Mouse (Mus musculus) gastrocnemius, adult 2 months (tissue): ENCODE data around the gene Atp2c2. TPM values are rescaled to one million over a fixed set of nuclear protein-coding genes. Genes with fewer than 3 reads are reported as not detected.
A peak's percentile ranks its signal among the peaks of the same experiment; 100 is the strongest.

ENCODE experiments used
- DNase-seq: peaks from one replicate; pipeline ENCODE4 v3.0.0; 2022
- H3K27ac ChIP-seq: fragments of 200-600 bp; 2 replicates; pipeline ENCODE4 v1.8.1; 2022; ENCODE audit warnings: mild to moderate bottlenecking
- H3K4me3 ChIP-seq: fragments of 200-600 bp; 2 replicates; pipeline ENCODE4 v1.8.1; 2022; ENCODE audit warnings: mild to moderate bottlenecking, moderate library complexity
- CTCF ChIP-seq: fragments of 200-600 bp; IDR thresholded peaks from 2 replicates; pipeline ENCODE4 v1.8.1; 2022; ENCODE audit warnings: antibody characterized with exemption, mild to moderate bottlenecking, moderate library complexity
- intact Hi-C: fragments of 180-260 bp; cut with DNase I; formaldehyde crosslinking; loops from one replicate; pipeline ENCODE4 v1.15.1; 2025
- total RNA-seq, 2 experiments: library from RNA; stranded (reverse); gene quantifications; 2 replicates each; pipeline ENCODE4 v1.2.3; 2021

Gene Atp2c2
- total RNA-seq, 2 experiments from 2014 or later: 0.08 to 0.10 TPM

GRCm38 (mm10) chr8:119762226-119763220 is 62.7 kb downstream of the Atp2c2 start:
- Histone ChIP-seq H3K4me3 (no peak overlapping the region), H3K27ac (no peak overlapping the region)
- DNase-seq: no peak
- intact Hi-C loops: no loop called here
- no peak for TF ChIP-seq CTCF

- TF ChIP-seq CTCF: no peak
- Histone ChIP-seq H3K27ac (no peak overlapping the region), H3K4me3 (no peak overlapping the region)
- intact Hi-C loops: no loop called here
- no peak for DNase-seq
Measured at GRCm38 (mm10) chr8:119765311-119765710, 65.5 kb downstream of the Atp2c2 start.

- no peak for DNase-seq
- intact Hi-C loops: no loop called here
- H3K4me3 ChIP-seq: no peak overlapping the region
- TF ChIP-seq CTCF: no peak
- no peak overlapping the region for H3K27ac ChIP-seq
Measured at GRCm38 (mm10) chr8:119765761-119766444, 66.1 kb downstream of the Atp2c2 start.

GRCm38 (mm10) chr8:119776668-119777245 is 76.9 kb downstream of the Atp2c2 start:
- intact Hi-C loops: no loop called here
- no peak overlapping the region for H3K4me3 ChIP-seq

GRCm38 (mm10) chr8:119777765-119778164 is 78.0 kb downstream of the Atp2c2 start:
- intact Hi-C loops: no loop called here
- TF ChIP-seq CTCF: no peak
- H3K4me3 ChIP-seq: peak overlapping the region; percentile 74
- peak overlapping the region; percentile 91 for H3K27ac ChIP-seq
- DNase-seq: peak; percentile 59

More at GRCm38 (mm10) chr8:119776668-119777245, 76.9 kb downstream of the Atp2c2 start:
- DNase-seq: no peak
- no peak overlapping the region for H3K27ac ChIP-seq
- TF ChIP-seq CTCF: no peak

GRCm38 (mm10) chr8:119778263-119778662 is 78.5 kb downstream of the Atp2c2 start, which contains the start of gene Tldc1:
Gene Tldc1, minus strand, starts transcription at chr8:119778416.
- H3K27ac ChIP-seq: peak within 1 kb of the TSS; percentile 91
- intact Hi-C loops: no loop called here
- no peak for TF ChIP-seq CTCF

GRCm38 (mm10) chr8:119779013-119779737 is 79.4 kb downstream of the Atp2c2 start:
- DNase-seq: peak; percentile 84
- TF ChIP-seq CTCF: peak; percentile 89
- intact Hi-C loops: loop anchor here (1.0 kb wide), 2 partner anchors 80 to 93 kb away; no protein-coding TSS in a partner anchor
- Histone ChIP-seq H3K27ac (peak overlapping the region; percentile 91), H3K4me3 (peak overlapping the region; percentile 74)

More at GRCm38 (mm10) chr8:119778263-119778662, 78.5 kb downstream of the Atp2c2 start, which contains the start of gene Tldc1:
- peak within 1 kb of the TSS; percentile 74 for H3K4me3 ChIP-seq
- peak; percentile 100 for DNase-seq

GRCm38 (mm10) chr8:119780402-119781049 is 80.7 kb downstream of the Atp2c2 start:
- intact Hi-C loops: loop anchor here (5.0 kb wide), 1 partner anchor 147 kb away; no protein-coding TSS in a partner anchor
- no peak overlapping the region for H3K27ac ChIP-seq
- TF ChIP-seq CTCF: no peak
- no peak overlapping the region for H3K4me3 ChIP-seq
- no peak for DNase-seq

GRCm38 (mm10) chr8:119781086-119781840 is 81.5 kb downstream of the Atp2c2 start:
- no peak for TF ChIP-seq CTCF
- DNase-seq: no peak
- intact Hi-C loops: loop anchor here (5.0 kb wide), 1 partner anchor 146 kb away; no protein-coding TSS in a partner anchor

GRCm38 (mm10) chr8:119782715-119783114 is 82.9 kb downstream of the Atp2c2 start:
- DNase-seq: peak; percentile 85
- intact Hi-C loops: loop anchor here (1.0 to 5.0 kb wide), 2 partner anchors 61 to 145 kb away; no protein-coding TSS in a partner anchor
- Histone ChIP-seq H3K4me3 (no peak overlapping the region), H3K27ac (no peak overlapping the region)
- no peak; the same call in none of the 2 replicates for TF ChIP-seq CTCF

More at GRCm38 (mm10) chr8:119781086-119781840, 81.5 kb downstream of the Atp2c2 start:
- no peak overlapping the region for H3K27ac ChIP-seq
- no peak overlapping the region for H3K4me3 ChIP-seq
